Mouse (Mus musculus): Measurements from ENCODE around the gene Mast4.

DNA sequence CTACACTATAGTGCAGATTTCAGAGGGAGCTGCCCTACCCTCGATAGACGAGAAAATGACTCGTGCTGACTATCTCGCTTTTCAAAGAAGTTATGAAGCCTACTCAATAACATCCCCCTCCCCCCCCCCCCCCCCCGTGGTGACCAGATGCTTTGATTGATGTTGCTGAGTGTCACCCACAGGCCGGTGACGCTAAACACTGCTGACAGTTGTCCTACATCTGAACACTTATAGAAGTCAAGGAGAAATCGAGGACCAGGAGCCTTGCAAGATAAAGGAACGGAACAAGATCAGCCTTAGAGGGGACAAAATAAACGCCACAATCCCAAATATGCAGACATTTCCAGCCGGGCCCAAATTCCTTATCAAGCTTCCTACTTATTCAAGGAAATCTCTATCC lies 183.1 kb downstream of the Mast4 start:
- TF ChIP-seq CTCF (IDR thresholded peaks at IDR 0.05) (no peak), POLR2A (IDR thresholded peaks at IDR 0.05; ENCODE audit: insufficient read depth, low read depth, low read length) (no peak), EP300 (IDR thresholded peaks at IDR 0.05; ENCODE audit: insufficient read depth, low read depth, low read length) (no peak)

Measured in heart, adult 2 months (tissue).